Mouse (Mus musculus) heart, embryonic 14.5 days (tissue): ENCODE data around the gene Nhp2. TPM values are rescaled to one million over a fixed set of nuclear protein-coding genes. Genes with fewer than 3 reads are reported as not detected.
A peak's percentile ranks its signal among the peaks of the same experiment; 100 is the strongest.

Experiments
- ATAC-seq: fragments of 200-750 bp; cut with Nextera tagmentation; 2 replicates; pipeline ENCODE4 v1.8.0; 2017; ENCODE audit warnings: low read depth, moderate TSS enrichment; ENCODE audit not compliant: insufficient number of reproducible peaks, insufficient read depth, low FRiP score
- H3K27ac ChIP-seq, 2 experiments: fragments of 200-500 bp in 1 of 2; fragments of 300-500 bp in 1 of 2; sonication (generic) in 1 of 2; replicated peaks in 1 of 2; 2 replicates each; pipeline ENCODE4 v1.5.1; 2012 to 2014; ENCODE audit warnings: low read depth in 2 of 2, low read length in 2 of 2, control low read depth in 1 of 2, mild to moderate bottlenecking in 1 of 2, mixed read lengths in 1 of 2; ENCODE audit not compliant: control insufficient read depth in 1 of 2, insufficient read depth in 1 of 2
- H3K27me3 ChIP-seq: fragments of 300-500 bp; sonication (generic); 2 replicates; pipeline ENCODE4 v1.6.1; 2014; ENCODE audit warnings: mild to moderate bottlenecking, low read length, control low read depth; ENCODE audit not compliant: control insufficient read depth, insufficient read depth
- H3K36me3 ChIP-seq: fragments of 300-500 bp; sonication (generic); 2 replicates; pipeline ENCODE4 v1.6.1; 2014; ENCODE audit warnings: mild to moderate bottlenecking, control low read depth, low read length, mixed read lengths; ENCODE audit not compliant: control insufficient read depth, insufficient read depth
- H3K4me1 ChIP-seq, 2 experiments: fragments of 200-500 bp in 1 of 2; fragments of 300-500 bp in 1 of 2; sonication (generic) in 1 of 2; 2 replicates each; pipeline ENCODE4 v1.6.1; 2012 to 2014; ENCODE audit warnings: low read length in 2 of 2, control low read depth in 1 of 2, mixed read lengths in 1 of 2; ENCODE audit not compliant: control insufficient read depth in 2 of 2, insufficient read depth in 2 of 2
- H3K4me2 ChIP-seq: fragments of 300-500 bp; sonication (generic); 2 replicates; pipeline ENCODE4 v1.6.1; 2014; ENCODE audit warnings: mild to moderate bottlenecking, low read length
- H3K4me3 ChIP-seq, 2 experiments: fragments of 200-500 bp in 1 of 2; fragments of 300-500 bp in 1 of 2; sonication (generic) in 1 of 2; 2 replicates each; pipeline ENCODE4 v1.5.1; 2012 to 2014; ENCODE audit warnings: low read length in 2 of 2, mild to moderate bottlenecking in 2 of 2, control low read depth in 1 of 2, low read depth in 1 of 2, moderate library complexity in 1 of 2; ENCODE audit not compliant: control insufficient read depth in 1 of 2, insufficient read depth in 1 of 2
- H3K9ac ChIP-seq: fragments of 300-500 bp; sonication (generic); 2 replicates; pipeline ENCODE4 v1.6.1; 2014; ENCODE audit warnings: mild to moderate bottlenecking, low read length
- H3K9me3 ChIP-seq: fragments of 300-500 bp; sonication (generic); 2 replicates; pipeline ENCODE4 v1.6.1; 2016; ENCODE audit warnings: low read length, control low read depth; ENCODE audit not compliant: control insufficient read depth
- WGBS: fragments of 180-500 bp; shearing (Covaris S2); extraction: QIAGEN DNeasy Blood & Tissue Kit; methylation state at CpG from one replicate; pipeline ENCODE4 v1.1.7; 2014; 5-methylcytosine and 5-hydroxymethylcytosine counted together
- polyA plus RNA-seq: library from polyadenylated mRNA; unstranded; fragments of >200 nt; fragmentation: Nextera tagmentation; extraction: Ambion mirVana; gene quantifications from 2 replicates; pipeline ENCODE4 v1.2.1, GENCODE M21; 2014

The Nhp2 gene
- polyA plus RNA-seq, 1 experiment from 2014 or later: 87.9 TPM

- peak overlapping the region; percentile 82 for H3K4me2 ChIP-seq
- H3K9me3 ChIP-seq: no peaks in the 10 kb centered on the region
- no peak for ATAC-seq
- 2% methylated on average over 6 of the region's 6 CpGs for WGBS
- H3K27ac ChIP-seq: peak overlapping the region; percentile 66 to 76
- H3K9ac ChIP-seq: peak overlapping the region; percentile 80
- H3K36me3 ChIP-seq: 0 out of 2 replicates have a peak, but pooled peaks cover 3% of the 10 kb centered on the region
- H3K27me3 ChIP-seq: no peaks in the 10 kb centered on the region
- peak overlapping the region; percentile 80 for H3K4me3 ChIP-seq
- peaks cover 2 to 11% of the 10 kb centered on the region in 2 experiments; a peak in 3 of 4 replicates for H3K4me1 ChIP-seq
Observed at GRCm38 (mm10) chr11:51636323-51636684, 16.8 kb downstream of the Nhp2 start.

GRCm38 (mm10) chr11:51637971-51638414 is 18.5 kb downstream of the Nhp2 start:
- Histone ChIP-seq H3K4me2 (peak overlapping the region; percentile 54), H3K9ac (peak overlapping the region; percentile 2; the same call in 1 of the 2 replicates), H3K36me3 (0 out of 2 replicates have a peak, but pooled peaks cover 7% of the 10 kb centered on the region), H3K27me3 (no peaks in the 10 kb centered on the region), H3K4me1 (peaks cover 2 to 11% of the 10 kb centered on the region in 2 experiments; a peak in 3 of 4 replicates), H3K27ac (peak overlapping the region; percentile 41 to 44; a peak in 3 of 4 replicates), H3K4me3 (no peak overlapping the region; a peak in 1 of 4 replicates), H3K9me3 (no peaks in the 10 kb centered on the region)
- ATAC-seq: no peak
- WGBS: 3% methylated on average over 17 of the region's 17 CpGs

- H3K9ac ChIP-seq: no peak overlapping the region
- H3K4me3 ChIP-seq: no peak overlapping the region
- 72% methylated on average over 5 of the region's 5 CpGs for WGBS
- H3K4me1 ChIP-seq: peaks cover 4 to 11% of the 10 kb centered on the region in 2 experiments; a peak in 3 of 4 replicates
- peak overlapping the region; percentile 54 for H3K4me2 ChIP-seq
- no peaks in the 10 kb centered on the region for H3K27me3 ChIP-seq
- H3K36me3 ChIP-seq: peaks cover 12% of the 10 kb centered on the region; the same call in 1 of the 2 replicates
- no peaks in the 10 kb centered on the region for H3K9me3 ChIP-seq
- peak overlapping the region in 1 of 2 experiments; percentile 44; a peak in 2 of 4 replicates for H3K27ac ChIP-seq
- no peak for ATAC-seq
Observed at GRCm38 (mm10) chr11:51638497-51638896, 19.0 kb downstream of the Nhp2 start.

GRCm38 (mm10) chr11:51640748-51641147 is 21.2 kb downstream of the Nhp2 start:
- ATAC-seq: no peak
- Histone ChIP-seq H3K4me2 (no peak overlapping the region), H3K9me3 (no peaks in the 10 kb centered on the region), H3K4me1 (peaks cover 5 to 7% of the 10 kb centered on the region in 2 experiments; a peak in 2 of 4 replicates), H3K4me3 (no peak overlapping the region), H3K9ac (no peak overlapping the region), H3K27ac (no peak overlapping the region), H3K36me3 (peaks cover 27% of the 10 kb centered on the region), H3K27me3 (no peaks in the 10 kb centered on the region)
- 81% methylated on average over 7 of the region's 7 CpGs for WGBS

- WGBS: 60% methylated on average over 9 of the region's 9 CpGs
- H3K27ac ChIP-seq: no peak overlapping the region
- peaks cover under 1 to 9% of the 10 kb centered on the region in 2 experiments; a peak in 2 of 4 replicates for H3K4me1 ChIP-seq
- no peaks in the 10 kb centered on the region for H3K9me3 ChIP-seq
- no peak for ATAC-seq
- no peak overlapping the region for H3K9ac ChIP-seq
- H3K36me3 ChIP-seq: peaks cover 27% of the 10 kb centered on the region
- H3K27me3 ChIP-seq: no peaks in the 10 kb centered on the region
- H3K4me2 ChIP-seq: peak overlapping the region; percentile 5; the same call in 1 of the 2 replicates
- no peak overlapping the region for H3K4me3 ChIP-seq
Observed at GRCm38 (mm10) chr11:51643202-51643601, 23.7 kb downstream of the Nhp2 start.

- no peak overlapping the region for H3K4me3 ChIP-seq
- H3K4me2 ChIP-seq: peak overlapping the region; percentile 5; the same call in 1 of the 2 replicates
- H3K27ac ChIP-seq: no peak overlapping the region
Observed at GRCm38 (mm10) chr11:51643761-51644160, 24.2 kb downstream of the Nhp2 start.

GRCm38 (mm10) chr11:51644217-51644616 is 24.7 kb downstream of the Nhp2 start:
- no peak overlapping the region for H3K27ac ChIP-seq
- peaks cover 27% of the 10 kb centered on the region for H3K36me3 ChIP-seq
- H3K4me3 ChIP-seq: no peak overlapping the region
- H3K4me1 ChIP-seq: peaks cover 9 to 17% of the 10 kb centered on the region in 2 experiments
- no peak overlapping the region for H3K9ac ChIP-seq
- no peak for ATAC-seq
- H3K4me2 ChIP-seq: no peak overlapping the region
- 75% methylated on average over 16 of the region's 16 CpGs for WGBS
- no peaks in the 10 kb centered on the region for H3K27me3 ChIP-seq
- no peaks in the 10 kb centered on the region for H3K9me3 ChIP-seq

More at GRCm38 (mm10) chr11:51643761-51644160, 24.2 kb downstream of the Nhp2 start:
- peaks cover 27% of the 10 kb centered on the region for H3K36me3 ChIP-seq
- H3K9me3 ChIP-seq: no peaks in the 10 kb centered on the region
- ATAC-seq: no peak
- 47% methylated on average over 15 of the region's 15 CpGs for WGBS
- no peak overlapping the region for H3K9ac ChIP-seq
- H3K27me3 ChIP-seq: no peaks in the 10 kb centered on the region
- H3K4me1 ChIP-seq: peaks cover 6 to 13% of the 10 kb centered on the region in 2 experiments; a peak in 3 of 4 replicates
